Mouse (Mus musculus) MEL (cell line): Measurements from ENCODE around the gene Skap2.

ENCODE experiments used
- CHD2 ChIP-seq: IDR thresholded peaks from 2 replicates; pipeline ENCODE4 v1.6.1; 2011; ENCODE audit warnings: low read length, improper control_type of control experiment
- CTCF ChIP-seq, 3 experiments: IDR thresholded peaks in 2 of 3; conservative IDR thresholded peaks in 1 of 3; 2 replicates each; pipeline ENCODE4 v1.5.1; 2011 to 2012; ENCODE audit warnings: low read length in 3 of 3, low read depth in 2 of 3, mild to moderate bottlenecking in 2 of 3, improper control_type of control experiment in 1 of 3, inconsistent platforms in 1 of 3, mixed read lengths in 1 of 3, moderate library complexity in 1 of 3; ENCODE audit not compliant: control insufficient read depth in 1 of 3, insufficient read depth in 1 of 3, poor library complexity in 1 of 3, severe bottlenecking in 1 of 3
- GATA1 ChIP-seq: IDR thresholded peaks from 2 replicates; pipeline ENCODE4 v1.6.1; 2011; ENCODE audit warnings: low read depth, low read length, improper control_type of control experiment
- MAFK ChIP-seq: IDR thresholded peaks from 2 replicates; pipeline ENCODE4 v1.6.1; 2011; ENCODE audit warnings: low read depth, mild to moderate bottlenecking, low read length, improper control_type of control experiment, borderline replicate concordance
- MXI1 ChIP-seq: IDR thresholded peaks from 2 replicates; pipeline ENCODE4 v1.6.1; 2011; ENCODE audit warnings: mild to moderate bottlenecking, low read depth, low read length, improper control_type of control experiment
- NELFE ChIP-seq: IDR thresholded peaks from 2 replicates; pipeline ENCODE4 v1.6.1; 2011; ENCODE audit warnings: low read depth, low read length, improper control_type of control experiment
- NRF1 ChIP-seq: IDR thresholded peaks from 2 replicates; pipeline ENCODE4 v1.6.1; 2014; ENCODE audit warnings: low read depth, mild to moderate bottlenecking, inconsistent platforms, low read length, improper control_type of control experiment, moderate library complexity; ENCODE audit not compliant: poor library complexity, insufficient read depth, severe bottlenecking
- POLR2A ChIP-seq, 2 experiments: IDR thresholded peaks; 2 replicates each; pipeline ENCODE4 v1.6.1; 2011 to 2012; ENCODE audit warnings: low read length in 2 of 2, mild to moderate bottlenecking in 2 of 2, control low read depth in 1 of 2, improper control_type of control experiment in 1 of 2, low read depth in 1 of 2, moderate library complexity in 1 of 2; ENCODE audit not compliant: control insufficient read depth in 1 of 2, insufficient read depth in 1 of 2, poor library complexity in 1 of 2
- SMC3 ChIP-seq: IDR thresholded peaks from 2 replicates; pipeline ENCODE4 v1.6.1; 2011; ENCODE audit warnings: low read depth, low read length, improper control_type of control experiment
- UBTF ChIP-seq: IDR thresholded peaks from 2 replicates; pipeline ENCODE4 v1.6.1; 2012; ENCODE audit warnings: low read depth, mild to moderate bottlenecking, inconsistent platforms, low read length, improper control_type of control experiment, moderate library complexity, borderline replicate concordance; ENCODE audit not compliant: insufficient read depth
- ZKSCAN1 ChIP-seq: IDR thresholded peaks from 2 replicates; pipeline ENCODE4 v1.6.1; 2012; ENCODE audit warnings: low read depth, mild to moderate bottlenecking, inconsistent platforms, low read length, improper control_type of control experiment, moderate library complexity

DNA sequence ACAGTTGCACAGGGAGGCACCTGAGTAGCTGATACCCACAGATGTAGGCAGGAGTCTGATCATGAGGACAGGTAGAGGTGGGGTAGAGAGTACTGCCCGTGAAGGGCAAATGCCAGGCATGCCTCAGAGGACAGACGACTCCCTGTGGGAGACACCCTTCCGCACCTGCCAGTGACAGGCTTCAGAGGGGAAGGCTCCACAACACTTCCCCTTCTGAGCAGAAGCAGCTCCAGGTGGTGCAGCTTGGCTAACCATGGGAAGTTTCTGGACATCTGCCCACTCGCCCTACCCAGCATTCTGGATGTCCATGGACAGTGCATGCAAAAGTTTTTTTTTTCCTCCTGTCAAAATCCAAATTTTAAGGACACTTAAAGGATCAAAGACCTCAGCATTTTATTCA, 190.3 kb downstream of the Skap2 start:
- no peak for TF ChIP-seq CTCF (IDR thresholded peaks at IDR 0.05 in 2 of 3, conservative IDR thresholded peaks at IDR 0.05 in 1 of 3; ENCODE audit: control insufficient read depth in 1 of 3, insufficient read depth in 1 of 3, low read depth in 2 of 3, low read length in 3 of 3, poor library complexity in 1 of 3, severe bottlenecking in 1 of 3)
- no peak for TF ChIP-seq POLR2A (IDR thresholded peaks at IDR 0.05; ENCODE audit: control insufficient read depth in 1 of 2, insufficient read depth in 1 of 2, low read depth in 1 of 2, low read length in 2 of 2, poor library complexity in 1 of 2)
- TF ChIP-seq MXI1: no peak
- no peak for TF ChIP-seq SMC3
- TF ChIP-seq MAFK: no peak
- TF ChIP-seq UBTF: no peak
- no peak for TF ChIP-seq ZKSCAN1
- no peak for TF ChIP-seq NELFE
- no peak for TF ChIP-seq CHD2
- no peak for TF ChIP-seq NRF1
- no peak for TF ChIP-seq GATA1
